Mouse (Mus musculus): ENCODE measurements around the gene Drap1.

- TF ChIP-seq POLR2A (IDR thresholded peaks at IDR 0.05; ENCODE audit: insufficient read depth, low read length) (no peak), CTCF (IDR thresholded peaks at IDR 0.05; ENCODE audit: low read depth, low read length) (no peak)
Observed at GRCm38 (mm10) chr19:5429806-5430205, 5.0 kb upstream of the Drap1 start.
